Mouse (Mus musculus) hindbrain, embryonic 14.5 days (tissue): ENCODE measurements at regions not wholly inside any gene's neighbourhood (a gene's known extent, or its start where the extent isn't known, plus 50 kb on each side); places are given as distances from the start of the nearest gene placed in this dataset.

ENCODE experiments used
- ATAC-seq: fragments of 200-750 bp; cut with Nextera tagmentation; 2 replicates; pipeline ENCODE4 v1.8.0; 2017; ENCODE audit warnings: moderate number of reproducible peaks, mild to moderate bottlenecking, moderate TSS enrichment, moderate library complexity; ENCODE audit not compliant: low FRiP score
- DNase-seq: peaks from one replicate; pipeline ENCODE4 v3.0.0-alpha.2; 2015; ENCODE audit warnings: low spot score
- H3K27ac ChIP-seq: fragments of 300-500 bp; sonication (generic); 2 replicates; pipeline ENCODE4 v1.5.1; 2014; ENCODE audit warnings: mild to moderate bottlenecking, moderate library complexity
- H3K27me3 ChIP-seq: fragments of 300-500 bp; sonication (generic); 2 replicates; pipeline ENCODE4 v1.6.1; 2014; ENCODE audit warnings: mild to moderate bottlenecking, low read length, mixed read lengths; ENCODE audit not compliant: control insufficient read depth, insufficient read depth
- H3K36me3 ChIP-seq: fragments of 300-500 bp; sonication (generic); replicated peaks from 2 replicates; pipeline ENCODE4 v1.6.1; 2014; ENCODE audit not compliant: control insufficient read depth, insufficient read depth
- H3K4me1 ChIP-seq: fragments of 300-500 bp; sonication (generic); replicated peaks from 2 replicates; pipeline ENCODE4 v1.6.1; 2014; ENCODE audit warnings: antibody characterized with exemption, low read length, mixed read lengths; ENCODE audit not compliant: control insufficient read depth, insufficient read depth
- H3K4me2 ChIP-seq: fragments of 300-500 bp; sonication (generic); replicated peaks from 2 replicates; pipeline ENCODE4 v1.6.1; 2014; ENCODE audit warnings: mild to moderate bottlenecking, moderate library complexity
- H3K4me3 ChIP-seq: fragments of 300-500 bp; sonication (generic); replicated peaks from 2 replicates; pipeline ENCODE4 v1.5.1; 2014; ENCODE audit warnings: mild to moderate bottlenecking, low read length
- H3K9ac ChIP-seq: fragments of 300-500 bp; sonication (generic); 2 replicates; pipeline ENCODE4 v1.6.1; 2014
- H3K9me3 ChIP-seq: fragments of 300-500 bp; sonication (generic); 2 replicates; pipeline ENCODE4 v1.6.1; 2016; ENCODE audit warnings: low read length; ENCODE audit not compliant: control insufficient read depth
- WGBS: fragments of 180-500 bp; shearing (Covaris S2); extraction: QIAGEN DNeasy Blood & Tissue Kit; methylation state at CpG from one replicate; pipeline ENCODE4 v1.1.7; 2014; 5-methylcytosine and 5-hydroxymethylcytosine counted together

GRCm38 (mm10) chr4:56112931-56113700 is 580.9 kb upstream of the Klf4 start:
- ATAC-seq: no peak; the same call in 1 of the 2 replicates
- no peaks in the 10 kb centered on the region for H3K9me3 ChIP-seq
- no peaks in the 10 kb centered on the region for H3K36me3 ChIP-seq
- DNase-seq: no peak
- H3K27ac ChIP-seq: peak overlapping the region; percentile 62
- no peaks in the 10 kb centered on the region for H3K4me1 ChIP-seq
- WGBS: 65% methylated on average over 9 of the region's 9 CpGs
- no peak overlapping the region for H3K4me3 ChIP-seq
- no peaks in the 10 kb centered on the region for H3K27me3 ChIP-seq
- no peak overlapping the region for H3K9ac ChIP-seq
- no peak overlapping the region for H3K4me2 ChIP-seq

DNA sequence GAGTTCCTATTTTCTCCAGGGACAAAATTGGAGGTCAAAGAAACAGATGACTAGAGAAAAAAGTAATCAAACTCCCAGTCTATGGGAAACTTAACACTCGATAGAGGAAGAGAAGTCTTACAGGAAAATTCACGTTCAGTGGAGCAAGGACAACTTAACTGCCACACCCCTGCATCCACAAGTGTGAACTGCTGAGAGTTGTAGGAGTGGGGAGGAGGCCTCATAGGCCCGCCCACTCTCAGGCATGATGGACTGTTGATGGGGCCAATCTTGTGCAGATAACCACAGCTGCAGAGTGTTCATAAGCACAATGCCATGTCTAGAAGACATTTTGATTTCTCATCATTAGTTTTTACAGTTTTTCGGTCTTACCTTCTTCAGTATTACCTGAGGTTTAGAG is 574.7 kb upstream of the Klf4 start:
- H3K4me1 ChIP-seq: no peaks in the 10 kb centered on the region
- H3K9ac ChIP-seq: no peak overlapping the region
- H3K27me3 ChIP-seq: no peaks in the 10 kb centered on the region
- ATAC-seq (no peak), DNase-seq (no peak)
- 85% methylated on average over 4 of the region's 4 CpGs for WGBS
- H3K9me3 ChIP-seq: no peaks in the 10 kb centered on the region
- no peak overlapping the region for H3K4me3 ChIP-seq
- H3K36me3 ChIP-seq: no peaks in the 10 kb centered on the region
- H3K27ac ChIP-seq: no peak overlapping the region
- H3K4me2 ChIP-seq: no peak overlapping the region

GRCm38 (mm10) chr4:56102314-56102713 is 570.0 kb upstream of the Klf4 start:
- Histone ChIP-seq H3K4me3 (no peak overlapping the region), H3K4me1 (no peaks in the 10 kb centered on the region), H3K9ac (no peak overlapping the region), H3K4me2 (no peak overlapping the region), H3K27ac (no peak overlapping the region), H3K36me3 (no peaks in the 10 kb centered on the region), H3K27me3 (no peaks in the 10 kb centered on the region), H3K9me3 (no peaks in the 10 kb centered on the region)
- 95% methylated on average over 3 of the region's 3 CpGs for WGBS
- ATAC-seq (no peak), DNase-seq (no peak)

GRCm38 (mm10) chr4:56090796-56091195 is 558.5 kb upstream of the Klf4 start:
- Histone ChIP-seq H3K4me3 (no peak overlapping the region), H3K27me3 (no peaks in the 10 kb centered on the region), H3K9me3 (no peaks in the 10 kb centered on the region), H3K27ac (no peak overlapping the region), H3K36me3 (no peaks in the 10 kb centered on the region), H3K9ac (no peak overlapping the region), H3K4me2 (no peak overlapping the region), H3K4me1 (peaks cover 10% of the 10 kb centered on the region; the same call in 1 of the 2 replicates)
- DNase-seq: no peak
- WGBS: 82% methylated on average over 1 of the region's 1 CpGs
- no peak for ATAC-seq

DNA sequence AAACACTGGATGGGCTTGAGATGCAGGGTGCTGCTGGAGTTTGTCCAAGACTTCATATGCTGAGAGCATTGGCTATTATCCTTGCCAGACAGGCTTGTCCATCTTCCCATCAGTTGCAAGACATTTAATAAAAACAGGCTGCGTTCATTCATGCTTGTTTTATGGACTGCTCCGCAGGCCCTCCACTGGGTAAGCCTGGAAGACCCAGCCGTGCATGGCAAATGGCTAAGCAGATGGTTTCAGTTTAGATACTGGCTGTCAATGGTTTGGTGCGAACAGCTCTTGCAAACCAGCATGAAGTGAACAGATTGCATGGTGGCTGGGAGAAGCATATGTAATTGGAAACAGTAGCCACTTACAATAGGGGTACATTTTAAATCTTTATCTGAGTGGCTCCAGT is 556.4 kb upstream of the Klf4 start:
- Histone ChIP-seq H3K9me3 (no peaks in the 10 kb centered on the region), H3K27me3 (no peaks in the 10 kb centered on the region), H3K4me3 (no peak overlapping the region), H3K9ac (no peak overlapping the region), H3K36me3 (no peaks in the 10 kb centered on the region), H3K4me1 (peaks cover 10% of the 10 kb centered on the region; the same call in 1 of the 2 replicates), H3K4me2 (no peak overlapping the region), H3K27ac (no peak overlapping the region; the same call in 1 of the 2 replicates)
- WGBS: 20% methylated on average over 4 of the region's 4 CpGs
- peak; percentile 83; the same call in 1 of the 2 replicates for ATAC-seq
- peak; percentile 40 for DNase-seq

DNA sequence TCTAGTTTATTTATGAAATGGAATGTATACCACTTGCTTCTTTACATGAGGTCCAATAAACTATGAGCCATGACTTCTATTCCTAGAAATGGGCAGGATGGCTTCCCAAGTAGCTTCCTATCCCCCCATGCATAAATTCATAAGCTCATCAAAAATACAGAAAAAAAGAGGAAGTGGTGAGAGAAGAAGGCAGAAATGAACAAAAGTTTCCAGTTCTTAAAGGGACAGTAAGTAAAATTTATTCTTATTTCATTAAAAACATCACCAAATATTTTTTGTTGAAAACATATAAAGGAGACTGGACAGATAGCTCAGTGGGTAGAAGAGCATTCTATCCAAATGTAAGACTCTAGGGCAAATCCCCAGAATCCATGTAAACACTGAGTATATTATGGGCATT is 554.0 kb upstream of the Klf4 start:
- no peak for ATAC-seq
- Histone ChIP-seq H3K27me3 (no peaks in the 10 kb centered on the region), H3K36me3 (no peaks in the 10 kb centered on the region), H3K9ac (no peak overlapping the region), H3K4me3 (no peak overlapping the region), H3K27ac (no peak overlapping the region), H3K9me3 (no peaks in the 10 kb centered on the region), H3K4me1 (peaks cover 10% of the 10 kb centered on the region; the same call in 1 of the 2 replicates), H3K4me2 (no peak overlapping the region)
- no peak for DNase-seq

DNA sequence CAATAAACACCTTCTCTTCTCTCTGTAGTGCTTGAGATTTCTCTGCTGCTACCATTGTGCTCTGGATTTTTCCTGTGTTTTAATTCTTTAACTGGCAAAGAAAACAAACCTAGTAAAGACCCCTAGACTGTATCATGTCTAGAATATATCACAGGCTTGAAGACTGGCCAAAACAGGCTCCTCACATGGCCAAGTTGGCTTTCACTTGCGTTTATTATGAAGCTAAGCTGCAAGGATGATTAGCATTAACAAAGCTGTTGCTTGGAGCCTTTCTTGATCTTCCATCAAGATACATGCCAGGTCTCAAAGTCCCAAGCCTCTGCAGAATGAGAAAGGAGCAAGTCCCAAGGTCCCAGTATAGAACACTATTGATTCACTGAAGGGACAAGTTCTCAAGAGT is 551.9 kb upstream of the Klf4 start:
- no peak overlapping the region for H3K27ac ChIP-seq
- no peaks in the 10 kb centered on the region for H3K36me3 ChIP-seq
- DNase-seq (no peak), ATAC-seq (no peak)
- no peak overlapping the region for H3K9ac ChIP-seq
- whole genome bisulfite sequencing: 65% methylated on average over 1 of the region's 1 CpGs
- no peaks in the 10 kb centered on the region for H3K9me3 ChIP-seq
- no peaks in the 10 kb centered on the region for H3K27me3 ChIP-seq
- H3K4me3 ChIP-seq: no peak overlapping the region
- H3K4me2 ChIP-seq: no peak overlapping the region
- peaks cover 7% of the 10 kb centered on the region; the same call in 1 of the 2 replicates for H3K4me1 ChIP-seq

- DNase-seq: no peak
- 86% methylated on average over 5 of the region's 5 CpGs for WGBS
- H3K4me1 ChIP-seq: no peaks in the 10 kb centered on the region
- no peaks in the 10 kb centered on the region for H3K36me3 ChIP-seq
- no peak for ATAC-seq
- H3K9ac ChIP-seq: no peak overlapping the region
- H3K27ac ChIP-seq: no peak overlapping the region
- no peak overlapping the region for H3K4me3 ChIP-seq
- H3K9me3 ChIP-seq: no peaks in the 10 kb centered on the region
- no peaks in the 10 kb centered on the region for H3K27me3 ChIP-seq
- H3K4me2 ChIP-seq: no peak overlapping the region
These were observed 550.1 kb upstream of the Klf4 start for GRCm38 (mm10) chr4:56082411-56082810.

- Histone ChIP-seq H3K4me1 (no peaks in the 10 kb centered on the region), H3K27me3 (no peaks in the 10 kb centered on the region), H3K27ac (no peak overlapping the region), H3K4me3 (no peak overlapping the region), H3K9ac (no peak overlapping the region), H3K36me3 (no peaks in the 10 kb centered on the region), H3K4me2 (no peak overlapping the region), H3K9me3 (no peaks in the 10 kb centered on the region)
- no peak for DNase-seq
- 81% methylated on average over 3 of the region's 3 CpGs for WGBS
- no peak for ATAC-seq
These were observed 548.7 kb upstream of the Klf4 start for GRCm38 (mm10) chr4:56080960-56081359.
